Mouse (Mus musculus): ENCODE measurements around the gene Tmem54. TPM values are rescaled to one million over a fixed set of nuclear protein-coding genes. Genes with fewer than 3 reads are reported as not detected.

Gene Tmem54
- not detected in 2 replicates for polyA plus RNA-seq (2012)

DNA sequence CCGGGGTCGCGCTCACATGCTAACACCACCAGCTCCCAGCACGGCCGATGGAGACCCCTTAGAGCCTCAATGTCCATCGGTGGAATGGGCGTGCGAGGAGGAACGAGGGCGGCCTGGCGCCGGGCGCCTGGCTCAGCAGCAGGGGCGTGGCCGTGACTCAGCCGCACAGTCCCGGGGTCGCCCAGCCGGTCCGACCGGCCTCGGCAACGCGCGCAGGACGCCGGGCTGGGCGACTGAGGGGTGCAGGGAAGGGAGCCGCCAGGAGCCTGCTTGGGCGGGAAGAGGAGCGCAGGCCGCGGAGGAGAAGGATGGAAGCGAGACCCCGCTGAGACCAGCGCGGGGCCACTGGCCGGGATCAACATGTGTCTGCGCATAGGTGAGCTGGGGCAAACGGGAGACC is at the start of gene Tmem54:
Tmem54 (plus strand) TSS at position 193 of the 400 bp plus-strand sequence.
- H3K4me3 ChIP-seq (replicated peaks): no peak within 1 kb of the TSS
- H3K27me3 ChIP-seq (ENCODE audit: control insufficient read depth): peaks cover 50% of the 10 kb centered on the region
- no peaks in the 10 kb centered on the region for H3K36me3 ChIP-seq (ENCODE audit: control insufficient read depth)
- H3K4me1 ChIP-seq (ENCODE audit: control insufficient read depth): peaks cover 2% of the 10 kb centered on the region
- TF ChIP-seq TAL1 (IDR thresholded peaks at IDR 0.05; ENCODE audit: low read length): no peak
- no peak for TF ChIP-seq GATA1 (IDR thresholded peaks at IDR 0.05; ENCODE audit: low read length)
- no peaks in the 10 kb centered on the region for H3K9me3 ChIP-seq (ENCODE audit: control insufficient read depth, low read length)

DNA sequence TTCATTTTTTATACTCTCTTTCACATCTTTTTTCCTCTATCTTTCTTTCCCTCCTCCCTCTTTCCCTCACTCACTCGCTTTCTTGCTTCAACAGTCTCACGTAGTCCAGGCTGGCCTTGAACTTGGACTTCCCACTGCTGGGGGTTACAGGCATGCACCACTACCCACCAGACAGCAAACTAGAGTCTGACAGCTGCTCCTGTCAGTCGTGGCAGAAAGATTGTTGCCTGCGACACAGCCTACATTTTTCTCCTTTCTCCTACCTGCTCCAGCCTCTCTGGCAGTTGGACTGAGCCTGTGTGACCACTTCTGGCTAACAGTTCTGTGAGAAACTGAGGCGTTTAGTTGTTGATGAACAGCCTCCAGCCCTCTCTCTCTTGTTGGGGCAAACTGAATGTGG is 49.8 kb upstream of the Tmem54 start:
- no peaks in the 10 kb centered on the region for H3K36me3 ChIP-seq (ENCODE audit: control insufficient read depth)
- no peaks in the 10 kb centered on the region; the same call in 1 of the 2 replicates for H3K9me3 ChIP-seq (ENCODE audit: control insufficient read depth, low read length)
- peaks cover 50% of the 10 kb centered on the region for H3K4me1 ChIP-seq (ENCODE audit: control insufficient read depth)
- H3K27me3 ChIP-seq (ENCODE audit: control insufficient read depth): peaks cover 9% of the 10 kb centered on the region
- TF ChIP-seq GATA1 (IDR thresholded peaks at IDR 0.05; ENCODE audit: low read length): no peak
- no peak for TF ChIP-seq TAL1 (IDR thresholded peaks at IDR 0.05; ENCODE audit: low read length)
- H3K4me3 ChIP-seq (replicated peaks): no peak overlapping the region

DNA sequence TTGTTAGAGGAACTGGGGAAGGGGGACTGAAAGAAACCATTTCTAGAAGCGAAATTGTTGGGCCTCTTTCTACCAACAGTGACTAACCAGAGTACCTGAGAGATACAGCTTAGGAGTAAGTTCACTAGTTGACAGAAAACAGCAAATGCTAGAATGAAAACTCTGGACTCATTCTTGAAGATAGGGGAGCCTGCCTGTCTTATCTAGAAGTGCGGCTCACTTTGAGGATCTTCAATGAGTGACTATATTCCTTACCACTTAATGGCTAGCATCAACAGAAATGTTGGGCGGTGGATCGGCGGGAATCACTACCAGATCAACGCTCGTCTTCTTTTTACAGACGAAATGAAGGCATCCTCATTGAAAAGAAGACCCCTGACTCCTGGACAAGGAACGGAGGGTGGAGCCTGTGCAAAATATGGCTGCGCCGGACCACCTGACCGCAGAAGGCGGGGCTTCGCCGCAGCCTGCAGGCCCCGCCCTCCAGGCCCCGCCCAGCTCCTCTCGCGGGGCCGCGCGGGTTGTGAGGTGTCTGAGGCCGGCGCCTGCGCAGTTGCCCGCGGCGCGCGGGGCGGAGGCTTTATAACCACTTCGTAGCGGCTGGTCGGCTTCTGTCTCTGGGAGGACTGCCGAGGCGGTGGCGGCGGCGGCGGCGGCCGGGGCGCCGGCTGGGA is 47.7 kb upstream of the Tmem54 start:
- H3K4me1 ChIP-seq (ENCODE audit: control insufficient read depth): peaks cover 48% of the 10 kb centered on the region
- TF ChIP-seq GATA1 (IDR thresholded peaks at IDR 0.05; ENCODE audit: low read length): peak; percentile 15; the same call in 1 of the 2 replicates
- no peak for TF ChIP-seq TAL1 (IDR thresholded peaks at IDR 0.05; ENCODE audit: low read length)
- H3K9me3 ChIP-seq (ENCODE audit: control insufficient read depth, low read length): no peaks in the 10 kb centered on the region; the same call in 1 of the 2 replicates
- H3K27me3 ChIP-seq (ENCODE audit: control insufficient read depth): no peaks in the 10 kb centered on the region
- peaks cover 1% of the 10 kb centered on the region for H3K36me3 ChIP-seq (ENCODE audit: control insufficient read depth)
- H3K4me3 ChIP-seq (replicated peaks): peak overlapping the region; percentile 85

DNA sequence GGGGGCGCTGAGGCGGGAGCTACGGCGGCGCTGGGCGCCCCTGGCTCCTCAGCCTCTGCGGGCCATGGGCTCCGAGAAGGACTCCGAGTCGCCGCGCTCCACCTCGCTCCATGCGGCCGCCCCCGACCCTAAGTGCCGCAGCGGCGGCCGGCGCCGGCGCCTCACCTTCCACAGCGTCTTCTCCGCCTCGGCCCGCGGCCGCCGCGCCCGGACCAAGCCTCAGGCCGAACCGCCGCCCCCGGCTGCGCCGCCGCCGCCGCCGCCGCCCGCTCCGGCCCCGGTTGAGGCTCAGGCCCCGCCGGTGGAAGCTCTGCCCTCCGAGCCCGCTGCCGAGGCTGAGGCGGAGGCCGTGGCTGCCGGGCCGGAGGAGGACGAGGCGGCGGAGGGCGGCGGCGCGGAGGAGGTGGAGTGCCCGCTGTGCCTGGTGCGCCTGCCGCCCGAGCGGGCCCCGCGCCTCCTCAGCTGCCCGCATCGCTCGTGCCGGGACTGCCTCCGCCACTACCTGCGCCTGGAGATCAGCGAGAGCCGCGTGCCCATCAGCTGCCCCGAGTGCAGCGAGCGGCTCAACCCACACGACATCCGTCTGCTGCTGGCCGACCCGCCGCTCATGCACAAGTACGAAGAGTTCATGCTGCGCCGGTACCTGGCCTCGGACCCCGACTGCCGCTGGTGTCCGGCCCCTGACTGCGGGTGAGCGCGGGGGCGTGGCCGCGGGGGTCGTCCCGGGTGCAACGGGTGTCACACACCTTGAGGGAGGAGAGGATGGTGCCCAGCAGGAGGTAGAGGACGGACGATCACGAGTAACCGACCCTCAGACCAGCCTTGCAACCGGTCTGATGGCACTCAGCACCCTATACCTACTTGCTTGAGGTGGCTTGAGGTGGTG is 46.9 kb upstream of the Tmem54 start, which contains the start of gene Rnf19b:
Rnf19b (plus strand) TSS at position 65 of the 886 bp plus-strand sequence.
- Histone ChIP-seq H3K27me3 (ENCODE audit: control insufficient read depth) (no peaks in the 10 kb centered on the region), H3K4me3 (replicated peaks) (peak within 1 kb of the TSS; percentile 85), H3K4me1 (ENCODE audit: control insufficient read depth) (peaks cover 54% of the 10 kb centered on the region), H3K36me3 (ENCODE audit: control insufficient read depth) (peaks cover 7% of the 10 kb centered on the region), H3K9me3 (ENCODE audit: control insufficient read depth, low read length) (no peaks in the 10 kb centered on the region; the same call in 1 of the 2 replicates)
- TF ChIP-seq TAL1 (IDR thresholded peaks at IDR 0.05; ENCODE audit: low read length) (no peak), GATA1 (IDR thresholded peaks at IDR 0.05; ENCODE audit: low read length) (no peak)

DNA sequence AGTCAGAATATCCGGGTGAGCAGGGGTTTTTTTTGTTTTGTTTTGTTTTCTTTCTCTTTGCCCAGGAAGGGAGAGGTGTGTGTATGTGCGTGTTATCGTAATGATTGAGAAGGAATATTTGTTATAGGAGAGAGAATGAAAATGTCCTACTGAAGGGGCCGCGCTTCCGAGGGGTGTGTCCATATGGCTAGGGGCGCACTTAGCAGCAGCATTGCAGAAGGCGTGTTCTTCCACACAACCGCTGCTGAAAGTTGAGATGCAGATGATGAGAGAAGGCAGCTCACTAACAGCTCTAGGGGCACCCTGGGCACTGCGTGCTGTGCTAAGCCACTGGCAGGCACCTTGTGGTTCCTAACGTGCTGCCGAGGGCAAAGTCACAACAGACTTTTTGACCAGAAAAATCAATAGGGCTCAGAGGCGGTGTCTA is 46.2 kb upstream of the Tmem54 start:
- Histone ChIP-seq H3K4me1 (ENCODE audit: control insufficient read depth) (peaks cover 52% of the 10 kb centered on the region), H3K36me3 (ENCODE audit: control insufficient read depth) (peaks cover 7% of the 10 kb centered on the region), H3K9me3 (ENCODE audit: control insufficient read depth, low read length) (no peaks in the 10 kb centered on the region), H3K4me3 (replicated peaks) (peak overlapping the region; percentile 85), H3K27me3 (ENCODE audit: control insufficient read depth) (no peaks in the 10 kb centered on the region)
- TF ChIP-seq GATA1 (IDR thresholded peaks at IDR 0.05; ENCODE audit: low read length) (no peak), TAL1 (IDR thresholded peaks at IDR 0.05; ENCODE audit: low read length) (no peak)

DNA sequence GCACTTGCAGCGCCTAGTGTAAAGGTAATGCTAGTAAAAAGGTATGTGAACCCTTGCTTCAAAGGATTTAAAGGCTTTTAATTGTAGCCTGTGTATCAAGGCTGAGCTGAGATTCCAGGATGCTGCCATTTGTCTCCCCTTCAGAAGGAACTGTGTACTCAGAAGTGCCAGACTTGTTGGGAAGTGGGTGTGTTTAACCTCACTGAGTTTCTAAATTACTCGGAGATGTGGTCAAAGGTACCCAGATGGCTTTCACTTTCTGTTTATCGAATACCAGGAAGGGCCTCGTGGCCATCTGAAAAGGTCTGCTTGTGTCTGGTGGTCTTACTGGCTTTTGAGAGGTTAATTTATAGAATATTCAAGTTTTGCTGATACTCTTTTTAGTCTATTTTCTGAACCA is 45.4 kb upstream of the Tmem54 start:
- TF ChIP-seq GATA1 (IDR thresholded peaks at IDR 0.05; ENCODE audit: low read length): no peak
- TF ChIP-seq TAL1 (IDR thresholded peaks at IDR 0.05; ENCODE audit: low read length): no peak
- Histone ChIP-seq H3K4me3 (replicated peaks) (peak overlapping the region; percentile 85), H3K4me1 (ENCODE audit: control insufficient read depth) (peaks cover 52% of the 10 kb centered on the region), H3K9me3 (ENCODE audit: control insufficient read depth, low read length) (no peaks in the 10 kb centered on the region), H3K36me3 (ENCODE audit: control insufficient read depth) (peaks cover 7% of the 10 kb centered on the region), H3K27me3 (ENCODE audit: control insufficient read depth) (no peaks in the 10 kb centered on the region)

DNA sequence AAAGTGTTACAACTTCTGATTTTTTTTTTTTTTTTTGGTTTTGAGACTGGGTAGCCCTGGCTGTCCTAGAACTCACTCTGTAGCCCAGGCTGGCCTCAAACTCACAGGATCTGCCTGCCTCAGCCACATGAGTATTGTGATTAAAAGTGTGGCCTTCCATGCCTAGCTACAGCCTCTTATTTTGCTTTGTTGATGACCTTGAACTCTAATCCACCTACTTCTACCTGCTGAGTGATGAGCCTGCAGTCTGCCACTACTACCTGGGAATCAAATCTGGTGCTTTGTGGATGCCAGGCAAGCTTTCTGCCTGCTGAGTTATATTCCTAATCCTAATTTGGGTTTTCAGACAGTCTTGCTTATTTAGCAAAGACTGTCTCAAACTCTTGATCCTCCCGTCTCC is 43.9 kb upstream of the Tmem54 start:
- no peak for TF ChIP-seq TAL1 (IDR thresholded peaks at IDR 0.05; ENCODE audit: low read length)
- no peak for TF ChIP-seq GATA1 (IDR thresholded peaks at IDR 0.05; ENCODE audit: low read length)
- Histone ChIP-seq H3K4me3 (replicated peaks) (no peak overlapping the region), H3K36me3 (ENCODE audit: control insufficient read depth) (peaks cover 7% of the 10 kb centered on the region), H3K27me3 (ENCODE audit: control insufficient read depth) (no peaks in the 10 kb centered on the region), H3K9me3 (ENCODE audit: control insufficient read depth, low read length) (no peaks in the 10 kb centered on the region), H3K4me1 (ENCODE audit: control insufficient read depth) (peaks cover 48% of the 10 kb centered on the region)

DNA sequence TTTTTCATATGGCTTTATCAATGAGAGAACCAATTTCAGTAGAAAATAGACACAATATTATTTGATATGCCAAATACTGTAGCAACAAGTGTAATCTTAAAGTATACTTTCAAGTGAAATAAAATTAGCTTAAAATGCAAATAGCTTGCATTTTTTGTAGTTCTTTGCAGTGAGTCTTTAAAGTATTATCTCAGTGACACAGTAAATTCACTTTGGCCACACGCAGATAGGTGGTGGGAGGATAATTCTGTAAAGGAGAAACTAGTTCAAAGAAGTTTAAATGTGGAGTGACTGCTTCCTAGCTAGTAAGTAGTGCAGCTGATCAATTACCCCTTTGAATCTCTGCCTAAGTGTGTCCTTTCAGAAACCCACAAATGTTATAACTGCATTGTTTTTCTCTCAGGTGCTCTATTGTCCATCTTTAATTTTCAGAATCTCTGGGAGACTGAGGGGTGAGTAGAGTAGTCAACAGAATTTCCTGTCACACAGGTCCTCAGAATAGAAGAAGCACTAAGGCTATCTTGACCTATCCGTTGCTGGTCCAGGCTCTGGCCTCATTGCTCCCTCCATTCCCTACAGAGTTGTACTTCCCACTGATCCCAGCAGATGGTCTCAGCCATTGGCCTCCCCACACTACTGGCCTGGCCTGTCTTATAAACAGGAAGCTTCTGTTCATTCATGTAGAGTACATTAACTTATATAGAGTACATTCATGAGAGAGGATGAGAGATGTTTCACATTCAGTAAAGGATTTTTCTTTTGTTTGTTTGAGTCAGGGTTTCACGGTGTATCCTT is 42.9 kb upstream of the Tmem54 start:
- no peak for TF ChIP-seq TAL1 (IDR thresholded peaks at IDR 0.05; ENCODE audit: low read length)
- TF ChIP-seq GATA1 (IDR thresholded peaks at IDR 0.05; ENCODE audit: low read length): no peak
- no peak overlapping the region for H3K4me3 ChIP-seq (replicated peaks)
- H3K9me3 ChIP-seq (ENCODE audit: control insufficient read depth, low read length): no peaks in the 10 kb centered on the region
- peaks cover 41% of the 10 kb centered on the region for H3K4me1 ChIP-seq (ENCODE audit: control insufficient read depth)
- H3K27me3 ChIP-seq (ENCODE audit: control insufficient read depth): no peaks in the 10 kb centered on the region
- H3K36me3 ChIP-seq (ENCODE audit: control insufficient read depth): peaks cover 7% of the 10 kb centered on the region

Measured in erythroblast, embryonic 14.5 days (primary cell).